Mouse (Mus musculus) frontal cortex, postnatal 25 days (tissue): Measurements from ENCODE around the gene Gm11992.

Experiments
- DNase-seq, 2 experiments: peaks; one replicate each; pipeline ENCODE4 v3.0.0; 2022; ENCODE audit warnings: low spot score in 2 of 2

Gene Gm11992

GRCm38 (mm10) chr11:9048011-9048702, at the start of gene Gm11992:
Gm11992 (plus strand) TSS chr11:9048594.
- peak; percentile 42 to 68 for DNase-seq

DNA sequence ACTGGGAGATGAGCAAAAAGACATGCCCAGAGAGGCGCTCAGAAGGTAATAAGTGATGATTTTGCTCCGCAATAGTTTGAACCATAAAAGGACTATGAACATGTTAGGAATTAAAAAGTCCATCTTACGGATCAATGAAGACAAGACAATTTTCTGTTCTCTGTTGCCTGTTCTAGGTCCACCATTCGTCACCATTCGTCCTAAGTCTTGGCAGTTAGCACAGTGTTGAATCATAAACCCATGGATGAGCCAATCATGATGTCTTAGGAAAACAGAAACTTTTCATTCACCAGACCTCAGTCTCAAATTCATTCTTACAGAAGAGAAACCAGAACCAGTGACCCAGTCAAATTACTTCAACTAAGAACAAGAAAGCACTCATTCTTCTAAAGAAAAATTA, 39.6 kb upstream of the Gm11992 start:
- no peak for DNase-seq

- no peak for DNase-seq
Observed at GRCm38 (mm10) chr11:9010416-9010815, 38.0 kb upstream of the Gm11992 start.

DNA sequence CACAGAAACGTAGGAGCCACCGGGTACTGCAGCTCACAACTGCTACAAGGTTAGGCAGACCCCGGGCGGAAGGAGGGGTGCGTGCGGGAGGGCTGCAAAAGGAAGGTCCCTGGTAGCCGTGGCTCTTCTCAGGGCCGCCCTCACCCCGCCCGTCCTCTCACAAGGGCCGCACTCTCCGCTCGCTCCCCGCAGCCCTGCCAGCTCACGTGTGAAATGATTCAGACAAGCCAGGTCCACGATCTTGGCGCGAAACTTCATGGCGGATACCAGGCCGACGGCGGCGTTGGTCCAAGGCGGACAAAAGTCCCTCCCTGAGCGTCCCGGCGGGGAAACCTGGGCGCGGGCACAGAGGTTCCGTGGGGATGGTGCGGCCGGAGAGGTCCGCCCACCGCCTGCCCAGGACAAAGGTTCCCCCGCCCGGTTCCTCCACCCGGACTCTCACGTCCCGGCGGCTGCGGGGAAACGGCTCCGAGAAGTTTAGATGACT, 37.5 kb upstream of the Gm11992 start, which contains the start of gene Hus1:
Hus1 (minus strand) TSS at position 339 of the 487 bp plus-strand sequence.
- DNase-seq: peak; percentile 45 to 64

DNA sequence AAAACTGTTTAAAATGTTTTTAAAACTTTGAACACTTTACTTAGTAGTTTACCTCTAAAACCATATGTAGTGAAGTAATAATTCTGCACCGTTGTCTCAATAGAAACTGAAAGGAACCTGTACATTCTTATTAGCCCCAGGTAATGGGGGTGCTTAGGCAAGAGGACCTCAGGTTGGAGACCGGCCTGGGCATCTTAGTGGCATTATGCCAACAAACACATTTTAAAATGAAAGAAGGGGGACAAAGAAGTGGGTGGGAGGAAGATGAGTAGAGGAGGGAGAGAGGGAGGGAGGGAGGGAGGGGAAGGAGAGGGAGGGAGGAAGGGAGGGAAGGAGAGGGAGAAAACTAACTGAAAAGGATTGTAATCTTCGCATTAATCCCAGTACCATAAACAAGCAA, 37.0 kb upstream of the Gm11992 start:
- no peak for DNase-seq

- no peak for DNase-seq
Observed at GRCm38 (mm10) chr11:9014740-9015139, 33.7 kb upstream of the Gm11992 start.

DNA sequence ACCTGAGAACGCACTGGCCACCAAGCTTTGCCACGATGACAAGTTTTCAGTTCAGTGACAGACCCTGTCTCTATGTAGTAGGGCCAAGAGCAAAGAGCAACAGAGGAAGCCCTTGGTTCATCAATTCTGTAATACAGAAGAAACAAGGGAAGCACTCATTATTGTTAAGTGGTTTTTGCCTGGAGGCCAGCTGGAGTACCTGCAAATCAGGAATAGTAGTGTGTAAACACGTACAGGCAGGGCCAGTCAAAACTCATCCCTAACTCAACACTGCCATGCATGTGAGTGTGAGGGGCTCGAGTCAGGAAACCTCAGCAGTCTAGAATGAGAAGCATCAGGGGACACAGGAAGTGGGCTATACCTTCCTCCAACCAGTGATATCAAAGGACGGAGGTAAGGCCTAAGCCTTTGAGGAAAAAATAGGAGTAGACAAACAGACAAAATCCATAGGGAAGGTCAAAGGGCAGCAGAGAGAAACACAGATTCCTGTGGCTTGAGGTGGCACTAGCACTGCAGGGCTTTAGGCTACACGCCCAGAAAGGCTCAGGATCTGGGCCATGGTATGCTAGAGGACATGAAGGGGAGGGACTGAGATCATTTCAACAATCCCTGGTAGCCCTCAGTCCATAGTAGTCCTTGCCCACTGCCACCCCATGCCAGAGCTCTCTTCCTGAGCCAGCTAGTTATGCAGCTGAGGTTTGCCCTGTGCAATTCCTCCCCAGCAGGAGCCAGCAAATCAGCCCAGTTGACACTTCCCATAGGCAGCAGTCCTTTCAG, 29.7 kb upstream of the Gm11992 start:
- no peak for DNase-seq

- no peak for DNase-seq
Observed at GRCm38 (mm10) chr11:9020207-9020606, 28.2 kb upstream of the Gm11992 start.

GRCm38 (mm10) chr11:9024782-9025181, 23.6 kb upstream of the Gm11992 start:
- no peak for DNase-seq

GRCm38 (mm10) chr11:9025211-9025610, 23.2 kb upstream of the Gm11992 start:
- no peak for DNase-seq

- DNase-seq: no peak
Observed at GRCm38 (mm10) chr11:9031530-9031929, 16.9 kb upstream of the Gm11992 start.

- no peak for DNase-seq
Observed at GRCm38 (mm10) chr11:9046546-9046945, 1.8 kb upstream of the Gm11992 start.

- DNase-seq: no peak
Observed at GRCm38 (mm10) chr11:9047044-9047443, 1.4 kb upstream of the Gm11992 start.

DNA sequence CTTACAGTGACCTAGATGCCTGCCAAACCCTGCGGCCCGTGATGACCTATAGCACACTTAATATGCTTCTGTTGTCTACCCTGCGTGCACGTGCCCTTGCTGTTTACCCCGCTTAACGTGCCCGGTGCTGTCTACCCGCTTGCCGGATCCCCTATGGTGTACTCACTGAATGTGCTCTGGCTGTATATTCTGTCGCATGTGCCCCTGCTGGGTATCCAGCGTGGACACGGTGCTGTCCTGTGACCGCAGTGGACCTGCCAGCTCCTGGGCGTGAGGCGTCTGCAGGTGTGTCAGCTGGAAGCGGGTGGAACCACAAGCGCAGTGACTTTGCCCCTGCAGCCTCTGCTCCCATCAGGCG, 288 bp downstream of the Gm11992 start, which contains the start of gene Sun3:
Sun3 (minus strand) TSS at position 289 of the 358 bp plus-strand sequence.
- no peak for DNase-seq

- DNase-seq: no peak
Observed at GRCm38 (mm10) chr11:9050241-9050640, 1.8 kb downstream of the Gm11992 start.

GRCm38 (mm10) chr11:9051895-9052294, 3.5 kb downstream of the Gm11992 start:
- DNase-seq: no peak

DNA sequence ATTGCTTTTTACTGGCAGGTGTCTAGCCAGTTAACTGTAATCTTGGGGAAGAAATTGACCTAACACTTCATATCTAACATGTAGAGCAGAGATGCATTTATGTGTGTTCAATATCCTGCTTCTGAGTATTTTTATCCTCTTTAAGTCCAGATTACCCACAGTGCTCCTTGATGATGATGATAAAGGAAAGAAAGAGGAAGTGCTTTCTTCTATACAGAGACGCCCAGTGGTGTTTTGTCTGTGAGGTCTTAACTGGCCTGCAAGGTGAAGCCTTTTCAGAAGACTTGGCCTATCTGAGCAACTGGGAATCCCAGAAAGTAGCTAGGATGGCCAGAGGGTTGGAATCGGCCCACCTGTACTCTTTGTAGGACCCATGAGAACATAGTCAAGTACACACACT, 8.5 kb downstream of the Gm11992 start:
- no peak for DNase-seq

DNA sequence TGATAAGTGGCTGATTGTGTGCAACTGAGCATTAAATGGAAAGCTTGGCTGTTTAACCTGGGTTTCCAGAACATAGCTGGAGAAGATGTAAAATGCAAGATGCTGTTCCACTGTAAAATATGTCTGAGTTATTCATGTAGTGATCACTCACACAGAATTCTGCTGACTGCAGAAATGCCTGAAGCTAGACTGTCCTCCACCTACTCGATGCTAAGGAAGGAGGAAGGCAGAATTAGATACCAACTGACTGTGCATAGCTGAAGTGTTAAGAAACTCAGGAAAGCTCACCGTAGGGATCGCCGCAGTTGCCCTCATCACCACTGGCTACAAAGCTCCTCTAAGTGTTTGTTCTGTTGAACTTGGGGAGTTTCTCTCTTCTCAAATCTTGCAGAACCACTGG, 9.3 kb downstream of the Gm11992 start:
- no peak for DNase-seq

DNA sequence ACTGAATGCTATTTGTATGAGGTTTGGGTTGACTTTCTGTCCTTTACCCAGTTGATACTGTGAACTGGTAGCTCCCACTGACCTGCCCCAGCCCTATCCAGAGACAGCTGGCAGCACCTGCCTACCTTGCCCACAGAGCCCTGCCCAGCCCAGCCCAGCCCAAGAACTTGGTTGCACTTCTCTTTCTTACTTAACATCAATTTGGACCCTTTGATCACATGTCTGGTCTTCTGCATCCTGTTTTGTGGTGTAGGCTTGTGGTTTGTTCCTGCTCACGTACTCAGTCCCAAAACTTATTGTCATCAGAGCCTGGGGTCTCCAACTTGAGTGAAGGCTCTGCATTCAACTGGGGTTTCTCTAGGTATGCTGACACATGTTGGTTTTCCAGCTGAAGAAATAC, 11.6 kb downstream of the Gm11992 start:
- no peak for DNase-seq

DNA sequence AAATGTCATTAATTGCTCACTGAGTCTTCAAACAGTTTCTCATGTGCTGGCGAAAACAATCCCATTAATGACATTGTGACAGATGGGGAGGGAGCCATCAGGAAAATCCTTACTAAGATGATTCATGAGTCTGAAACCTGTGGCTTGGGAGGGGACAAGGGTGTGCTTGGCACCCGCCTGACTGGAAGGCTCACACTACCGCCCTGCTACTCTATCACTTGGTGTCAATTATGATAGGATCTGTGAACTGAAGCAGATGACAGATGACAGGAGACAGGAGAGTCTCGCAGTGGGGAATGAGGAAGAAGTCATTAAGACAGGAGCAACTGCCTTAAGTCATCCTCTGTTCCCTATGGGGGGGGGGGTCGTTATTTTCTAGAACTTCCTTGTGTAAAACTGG, 12.1 kb downstream of the Gm11992 start:
- DNase-seq: no peak

DNA sequence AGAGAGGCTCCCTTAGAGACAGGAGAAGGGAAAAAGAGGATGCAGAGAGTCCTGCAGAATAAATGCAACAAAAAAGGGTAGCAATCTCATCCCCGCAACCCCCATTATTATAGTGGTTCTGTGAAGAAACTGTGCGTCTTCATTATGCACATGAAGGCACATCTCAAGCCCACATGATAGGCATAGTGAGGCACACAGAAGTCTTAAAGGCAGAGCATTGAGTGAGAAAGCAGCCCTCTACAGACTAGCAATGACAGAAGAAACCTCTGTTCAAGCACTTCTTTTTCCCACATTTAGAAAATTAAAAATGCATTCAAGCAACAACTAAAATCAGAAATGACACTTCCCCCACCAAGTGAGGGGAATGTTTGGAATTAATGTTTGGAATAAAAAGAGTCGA, 28.1 kb downstream of the Gm11992 start:
- no peak for DNase-seq

DNA sequence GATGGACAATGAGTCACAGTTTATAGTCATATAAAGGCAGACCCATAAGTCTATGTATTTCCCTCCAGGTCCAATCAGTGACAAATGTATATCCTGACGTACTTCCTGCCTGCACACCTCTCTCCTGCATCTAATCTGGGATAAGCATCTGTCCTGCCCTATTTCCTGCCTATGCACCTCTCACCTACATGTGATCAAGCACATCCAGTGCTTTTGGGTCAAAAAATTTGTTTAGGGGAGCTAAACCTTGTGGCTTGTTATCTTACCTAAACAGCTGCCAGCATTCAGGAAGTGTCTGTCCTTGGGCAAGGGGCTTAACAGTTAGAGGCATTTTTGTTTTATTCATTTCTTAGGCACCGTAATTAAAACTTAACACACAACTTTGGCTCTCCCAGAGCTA, 64.8 kb downstream of the Gm11992 start:
- DNase-seq: no peak
